Mouse (Mus musculus) 3134 (cell line): ENCODE results near the gene Zdhhc5.

Experiments used
- DNase-seq: peaks from one replicate; pipeline ENCODE4 v3.0.0-alpha.2; 2011; ENCODE audit warnings: low spot score; ENCODE audit not compliant: insufficient read length; ENCODE audit errors: extremely low read depth

Gene Zdhhc5

DNA sequence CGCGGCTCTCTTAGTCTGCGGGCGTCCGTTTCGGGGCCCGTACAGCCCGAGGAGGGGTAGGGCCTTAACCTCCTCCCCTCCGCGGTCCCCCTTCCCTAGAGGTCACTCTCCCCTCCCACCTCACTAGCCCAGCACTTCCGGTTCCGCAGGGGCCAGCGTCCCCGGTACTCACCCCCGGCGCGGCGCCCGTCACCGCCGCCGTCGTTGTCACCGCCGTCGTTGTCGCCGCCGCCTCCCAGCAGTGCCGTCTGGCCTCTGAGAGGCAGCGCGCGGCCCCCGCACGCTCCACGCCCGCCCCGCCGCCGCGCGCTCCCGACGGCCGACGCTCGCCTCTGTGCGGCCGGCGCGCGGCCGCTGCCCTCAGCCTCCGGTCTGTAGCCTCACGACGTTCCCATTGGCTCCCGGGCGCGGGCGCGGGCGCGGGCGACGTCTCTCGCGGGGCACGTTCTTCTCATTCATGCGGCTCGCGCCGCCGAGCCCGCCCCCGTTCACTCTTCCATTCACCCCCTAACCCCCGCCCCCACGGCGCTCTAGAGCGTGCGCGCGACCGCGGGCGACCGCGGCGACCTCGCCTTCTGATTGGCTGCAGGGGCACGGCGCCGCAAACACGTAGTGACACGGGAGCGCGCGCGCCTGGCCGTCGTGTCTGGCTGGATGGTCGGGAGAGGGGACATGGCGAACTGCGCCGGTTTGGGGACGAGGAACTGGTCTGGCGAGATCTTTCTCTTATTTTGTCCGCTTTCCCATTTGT, at the start of gene Zdhhc5:
Gene Zdhhc5 (minus strand): TSS at position 370 of the 751 bp plus-strand sequence.
- peak; percentile 98 for DNase-seq

DNA sequence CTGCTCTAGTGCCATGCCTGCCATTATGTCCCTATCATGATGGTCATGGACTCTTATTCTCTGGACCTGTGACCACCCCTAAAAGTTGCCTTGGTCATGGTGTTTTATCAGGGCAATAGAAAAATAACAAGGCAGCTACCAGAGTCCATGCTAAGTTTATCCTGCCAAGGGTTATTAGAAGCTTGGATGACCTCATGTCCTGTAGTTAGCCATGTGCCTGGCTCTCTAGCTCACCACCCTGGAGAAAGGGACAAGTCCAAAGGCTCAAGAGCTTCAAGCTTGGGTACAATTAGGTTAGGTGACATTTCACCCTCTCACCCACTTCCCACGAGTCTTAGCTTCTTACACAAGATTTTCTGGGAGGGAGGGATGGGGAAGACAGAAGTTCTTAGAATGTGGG, 47.8 kb upstream of the Zdhhc5 start:
- no peak for DNase-seq

DNA sequence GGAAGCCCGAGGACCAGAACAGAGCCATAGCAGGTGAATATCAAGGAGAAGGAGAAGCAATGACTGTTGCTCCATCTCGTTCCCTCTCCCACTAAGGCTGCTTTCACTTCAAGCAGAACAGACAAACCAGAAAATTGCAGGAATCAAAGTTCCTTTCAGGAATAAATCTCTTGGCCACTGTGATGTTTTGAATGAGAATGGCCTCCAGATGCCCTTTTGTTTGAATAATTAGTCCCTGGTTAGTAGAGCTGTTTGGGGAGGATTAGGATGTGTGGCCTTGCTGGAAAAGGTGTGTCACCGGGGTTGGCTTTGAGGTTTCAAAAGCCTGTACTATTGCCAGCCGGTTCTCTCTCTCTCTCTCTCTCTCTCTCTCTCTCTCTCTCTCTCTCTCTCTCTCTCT, 47.3 kb upstream of the Zdhhc5 start:
- no peak for DNase-seq

DNA sequence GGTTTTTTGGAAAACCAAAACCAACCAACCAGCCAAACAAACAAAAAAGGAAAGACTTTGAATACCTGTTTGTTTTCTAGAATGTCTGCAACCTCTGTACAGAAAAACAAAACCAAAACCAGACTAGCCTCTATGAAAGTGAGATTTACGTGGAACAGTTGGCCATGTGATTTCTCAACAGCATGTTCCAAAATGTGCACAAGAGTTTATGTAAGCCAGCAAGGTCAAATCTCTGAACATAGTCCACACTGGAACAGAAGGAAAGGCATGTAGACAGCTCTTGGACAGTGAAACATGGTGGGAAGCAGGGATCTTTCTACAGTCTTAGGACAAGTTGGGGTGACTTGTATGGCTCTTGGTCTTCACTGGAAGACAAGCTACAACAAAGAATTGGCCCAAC, 46.9 kb upstream of the Zdhhc5 start:
- DNase-seq = no peak

DNA sequence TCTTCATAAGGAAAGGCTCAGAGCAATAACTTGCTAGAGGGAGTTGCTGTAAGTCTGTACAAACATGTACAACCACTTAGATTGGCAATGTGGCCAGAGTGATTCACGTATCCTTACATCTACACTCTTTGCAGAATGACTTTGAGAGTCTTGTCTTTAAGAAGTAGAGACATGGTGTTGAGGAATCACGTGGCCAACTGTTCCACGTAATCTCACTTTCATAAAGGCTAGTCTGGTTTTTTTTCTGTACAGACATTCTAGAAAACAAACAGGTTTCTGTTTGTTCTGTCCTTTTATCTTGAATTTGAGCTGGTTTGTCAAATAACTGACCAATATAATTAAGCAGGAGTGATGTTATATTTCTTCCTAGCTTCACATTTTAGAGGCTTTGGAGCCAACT, 46.3 kb upstream of the Zdhhc5 start:
- no peak for DNase-seq

DNA sequence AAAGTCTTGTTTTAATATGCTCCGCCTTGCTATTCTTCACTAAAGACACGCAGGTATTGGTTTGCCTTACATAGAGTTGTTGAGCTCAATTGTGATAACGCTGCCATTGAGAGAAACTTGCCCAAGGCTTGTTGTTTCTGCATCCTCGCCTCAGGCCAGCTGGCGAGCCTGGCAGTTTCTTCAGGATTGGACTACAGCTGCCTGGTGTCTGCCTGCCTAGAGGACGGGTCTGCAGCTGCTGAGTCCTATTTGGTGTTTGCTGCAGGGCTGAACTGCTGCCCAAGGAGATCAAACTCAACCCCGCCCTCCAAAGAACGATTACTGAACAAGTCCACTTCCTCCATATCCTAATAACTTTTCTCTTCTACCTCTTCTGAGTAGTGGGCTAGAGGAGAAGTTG, 45.8 kb upstream of the Zdhhc5 start:
- DNase-seq = no peak

DNA sequence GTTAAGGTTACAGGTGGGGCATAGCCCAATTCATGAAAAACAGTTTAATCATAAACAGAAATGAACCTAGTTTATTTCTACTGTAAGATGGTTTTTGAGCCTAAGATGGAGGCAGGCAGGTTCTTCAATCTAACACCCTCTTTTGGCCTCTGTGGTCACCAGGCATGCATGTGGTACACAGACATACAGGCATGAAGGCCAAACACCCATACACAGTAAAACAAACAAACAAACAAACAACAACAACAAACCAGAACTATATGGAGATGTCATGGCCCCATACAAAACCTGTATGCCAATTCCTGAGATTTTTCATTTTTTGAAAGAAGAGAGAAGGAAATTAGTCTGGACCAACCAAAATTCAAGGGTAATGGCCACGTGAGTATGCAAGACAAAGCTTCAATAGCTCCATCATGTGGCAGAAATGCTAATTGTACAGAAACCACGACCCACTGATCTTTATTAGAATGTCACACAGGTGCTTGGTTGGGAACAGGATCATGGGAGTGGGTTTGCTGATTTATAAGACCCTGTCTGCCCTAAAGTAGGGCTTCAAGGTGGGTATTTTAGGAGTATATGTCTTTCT, 43.7 kb upstream of the Zdhhc5 start:
- no peak for DNase-seq

DNA sequence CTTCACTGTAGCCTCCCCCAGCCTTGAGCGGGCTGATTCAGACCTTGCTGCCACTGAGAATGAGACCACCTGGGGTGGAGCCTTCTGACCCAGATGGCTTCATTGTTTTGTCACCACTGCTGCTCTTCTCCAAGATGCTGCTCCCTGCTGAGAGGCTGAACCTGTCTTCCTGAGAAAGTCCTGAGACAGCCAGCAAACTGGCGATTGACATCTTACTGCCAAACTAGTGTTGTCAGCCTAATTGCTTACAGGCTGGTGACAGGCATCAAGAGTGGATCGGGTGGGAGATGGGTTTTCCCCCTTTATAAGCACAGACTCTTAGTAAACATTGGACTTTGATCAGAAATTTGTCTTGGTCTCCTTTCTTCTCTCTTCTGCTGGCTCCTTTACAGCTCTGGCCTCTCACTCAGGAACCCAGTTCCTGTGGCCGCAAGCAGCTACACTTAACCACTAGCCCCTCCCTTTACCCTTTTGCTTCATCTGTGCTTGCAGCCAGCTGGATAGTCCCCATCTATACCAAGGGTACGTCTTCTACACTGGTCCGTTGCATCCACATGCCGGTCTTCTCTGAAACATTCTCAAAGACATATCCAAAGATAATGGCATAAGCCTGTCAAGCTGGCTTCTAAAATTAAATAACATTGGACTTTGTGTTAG, 42.2 kb upstream of the Zdhhc5 start:
- DNase-seq = no peak

DNA sequence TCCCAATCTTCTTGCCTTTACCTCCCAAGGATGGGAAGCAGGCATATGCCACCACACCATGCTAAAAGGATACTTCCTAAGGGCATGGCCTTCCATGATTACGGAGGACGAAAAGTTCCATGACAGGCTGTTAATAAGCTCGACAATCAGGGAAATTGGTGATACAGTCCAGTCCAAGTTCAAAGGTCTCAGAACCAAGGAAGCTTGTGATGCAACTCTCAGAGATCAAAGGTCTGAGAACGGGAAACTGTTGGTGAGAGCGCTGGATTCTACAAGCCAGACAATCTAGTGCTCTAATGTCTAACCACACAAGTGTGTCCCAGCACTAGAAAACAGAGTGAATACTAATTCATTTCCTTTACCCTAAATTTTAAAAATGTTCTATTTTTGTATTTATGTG, 41.3 kb upstream of the Zdhhc5 start:
- DNase-seq = no peak

DNA sequence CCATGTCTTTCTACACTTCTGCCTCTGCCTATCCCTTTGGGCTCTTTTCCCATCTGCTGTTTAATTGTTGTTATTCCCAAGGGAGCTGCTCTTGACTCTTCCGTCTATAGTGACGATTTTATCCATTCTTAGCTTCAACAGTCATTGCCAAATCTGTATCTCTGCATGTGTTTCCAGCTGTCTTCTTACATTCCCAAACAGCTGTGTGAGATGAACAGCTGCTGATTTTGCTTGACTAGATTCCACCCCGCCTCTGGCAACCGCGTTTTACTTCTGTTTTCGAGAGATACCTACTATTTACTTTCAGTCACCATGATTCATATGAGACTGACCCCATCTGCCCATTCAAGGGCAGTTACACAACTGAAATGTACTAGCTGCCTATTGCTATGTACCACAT, 35.1 kb upstream of the Zdhhc5 start:
- DNase-seq = no peak

DNA sequence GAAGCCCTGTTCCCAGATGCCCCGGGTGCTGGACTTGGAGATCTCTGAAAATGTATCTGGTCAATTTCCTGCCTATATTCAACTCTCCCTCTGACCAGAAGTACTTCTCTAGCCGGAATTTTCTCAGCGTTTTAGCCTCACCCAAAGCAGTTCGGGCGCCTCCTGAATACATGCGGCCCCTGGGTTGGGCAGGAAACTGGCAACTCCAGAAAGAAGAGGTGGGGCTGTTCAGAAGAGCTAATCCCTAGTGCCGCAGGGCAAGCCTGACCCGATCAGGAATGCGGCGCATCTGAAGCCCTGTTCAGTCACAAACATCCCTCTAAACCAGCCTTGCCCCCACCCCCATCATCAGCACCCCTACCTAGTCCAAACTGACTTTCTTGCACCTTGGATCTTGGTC, 29.1 kb upstream of the Zdhhc5 start:
- no peak for DNase-seq

DNA sequence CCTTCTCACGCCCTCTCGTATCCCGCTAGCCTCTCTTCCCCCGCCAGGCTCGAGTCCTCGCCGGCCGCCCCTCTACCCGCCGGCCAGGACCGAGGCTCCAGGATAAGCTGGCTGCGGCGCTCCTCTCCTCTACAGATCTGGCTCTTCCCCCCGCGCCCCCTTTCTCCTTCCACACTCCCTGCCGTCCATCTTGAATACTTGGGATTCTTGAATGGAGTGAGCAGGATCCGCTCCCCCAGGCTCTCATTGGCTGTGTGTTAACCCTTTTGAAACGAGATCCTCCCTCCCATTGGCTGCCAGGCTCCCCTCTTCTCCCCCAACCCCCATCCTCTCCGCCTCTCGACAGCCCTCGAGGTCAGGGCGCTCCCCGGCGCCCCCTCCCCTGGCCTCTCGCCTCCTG, 28.6 kb upstream of the Zdhhc5 start, which contains the start of gene Gm19426:
Gene Gm19426 (minus strand): TSS at position 95 of the 400 bp plus-strand sequence.
- DNase-seq = peak; percentile 85

DNA sequence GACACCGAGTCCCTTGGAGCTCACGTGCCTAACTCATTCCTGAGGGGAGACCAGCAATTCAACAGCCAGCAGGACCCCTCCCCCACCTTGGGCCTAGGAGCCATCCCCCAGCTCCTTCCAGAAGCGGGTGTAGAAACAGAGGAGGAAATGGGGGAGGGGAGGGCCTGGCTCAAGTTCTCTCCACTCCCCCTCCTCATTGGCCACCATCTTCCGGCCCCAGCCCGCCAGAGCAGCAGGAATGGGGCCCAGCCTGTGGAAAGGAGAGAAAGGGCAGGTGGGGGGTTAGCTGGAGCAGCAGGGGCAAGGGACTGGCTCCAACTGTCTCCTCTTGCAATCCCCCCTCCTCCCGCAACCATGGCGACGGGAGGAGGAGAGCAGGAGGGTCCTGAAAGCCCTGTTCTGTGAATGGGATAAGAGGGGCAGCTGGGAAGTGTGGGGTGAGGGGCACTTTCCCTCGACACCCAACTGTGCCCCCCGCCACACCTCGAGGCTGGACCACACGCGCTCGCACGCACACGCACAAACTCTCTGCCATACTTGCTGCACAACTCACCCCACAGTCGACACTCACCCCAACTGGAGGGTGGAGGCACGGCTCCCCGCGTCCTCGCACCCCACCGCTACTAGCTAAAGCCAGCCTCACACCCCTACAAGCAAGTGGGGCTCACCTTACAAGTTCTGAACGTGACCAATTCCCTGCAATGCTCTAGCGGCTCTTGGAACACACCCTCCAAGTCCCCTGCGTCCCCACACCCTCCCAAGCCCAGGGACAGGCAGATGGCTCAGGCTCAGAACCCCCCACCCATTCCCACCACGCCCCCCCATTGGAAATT, 27.7 kb upstream of the Zdhhc5 start:
- DNase-seq = peak; percentile 65

DNA sequence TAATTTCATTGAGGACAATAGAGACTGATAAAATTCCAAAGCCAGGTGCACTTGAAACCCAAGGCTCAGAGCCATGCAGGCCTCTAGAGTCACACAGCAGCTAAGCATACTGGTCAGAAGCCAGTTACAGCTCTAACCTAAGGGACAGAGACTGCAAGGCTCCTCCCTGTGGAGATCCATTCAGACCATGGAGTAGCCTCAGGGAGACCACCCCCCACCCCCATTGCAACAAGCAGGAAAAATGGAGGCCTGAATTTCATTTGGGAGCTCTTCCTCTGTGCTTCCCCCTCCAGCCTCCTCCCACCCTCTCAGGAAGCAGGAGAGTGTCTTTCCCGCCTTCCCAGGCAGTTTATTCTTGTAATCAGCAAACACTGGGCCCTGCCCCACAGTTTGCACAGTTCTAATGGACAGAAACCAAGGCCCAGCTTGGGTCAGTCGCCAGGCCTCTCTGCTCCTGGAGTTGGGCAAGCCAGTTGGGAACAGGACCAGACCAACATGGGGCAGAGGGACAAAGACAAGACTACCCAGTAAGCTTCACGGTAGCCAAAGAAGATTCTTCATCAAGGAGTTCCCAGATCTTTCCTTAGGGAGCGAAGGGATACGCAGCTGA, 27.0 kb upstream of the Zdhhc5 start:
- no peak for DNase-seq

DNA sequence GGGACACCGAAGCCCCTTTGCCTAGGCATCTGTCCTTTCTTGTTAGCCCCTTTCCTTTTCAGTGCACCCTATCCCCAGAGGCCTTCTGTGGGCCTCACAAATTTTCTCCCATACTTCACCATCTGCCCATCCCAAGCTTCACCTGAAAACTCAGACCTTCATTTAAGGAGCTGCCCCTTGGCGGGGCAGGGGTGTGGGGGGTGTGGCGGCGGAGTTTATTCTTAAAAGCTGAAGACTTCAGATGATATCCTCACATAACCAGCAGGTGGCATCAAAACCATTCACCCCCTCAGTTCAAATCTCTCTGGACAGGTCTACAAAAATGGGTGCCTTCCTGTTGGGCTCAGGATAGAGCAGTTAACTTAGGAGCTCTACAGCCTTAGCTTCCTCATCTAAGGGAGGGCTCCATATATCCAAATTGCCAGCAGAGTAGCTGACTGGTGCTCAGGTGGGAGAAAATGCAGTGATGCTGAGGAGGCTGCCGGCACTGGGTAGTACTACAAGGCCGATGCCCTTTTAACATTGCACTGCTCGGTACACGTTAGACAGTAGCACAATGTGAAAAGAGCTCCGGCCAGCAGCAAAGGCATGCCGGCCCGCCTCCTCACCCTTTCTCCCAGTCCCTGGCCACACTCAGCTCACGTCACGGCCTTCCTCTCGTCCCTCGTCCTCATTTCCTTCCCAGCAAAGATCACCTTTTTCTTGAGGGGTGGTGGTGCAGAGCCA, 25.8 kb upstream of the Zdhhc5 start:
- no peak for DNase-seq

DNA sequence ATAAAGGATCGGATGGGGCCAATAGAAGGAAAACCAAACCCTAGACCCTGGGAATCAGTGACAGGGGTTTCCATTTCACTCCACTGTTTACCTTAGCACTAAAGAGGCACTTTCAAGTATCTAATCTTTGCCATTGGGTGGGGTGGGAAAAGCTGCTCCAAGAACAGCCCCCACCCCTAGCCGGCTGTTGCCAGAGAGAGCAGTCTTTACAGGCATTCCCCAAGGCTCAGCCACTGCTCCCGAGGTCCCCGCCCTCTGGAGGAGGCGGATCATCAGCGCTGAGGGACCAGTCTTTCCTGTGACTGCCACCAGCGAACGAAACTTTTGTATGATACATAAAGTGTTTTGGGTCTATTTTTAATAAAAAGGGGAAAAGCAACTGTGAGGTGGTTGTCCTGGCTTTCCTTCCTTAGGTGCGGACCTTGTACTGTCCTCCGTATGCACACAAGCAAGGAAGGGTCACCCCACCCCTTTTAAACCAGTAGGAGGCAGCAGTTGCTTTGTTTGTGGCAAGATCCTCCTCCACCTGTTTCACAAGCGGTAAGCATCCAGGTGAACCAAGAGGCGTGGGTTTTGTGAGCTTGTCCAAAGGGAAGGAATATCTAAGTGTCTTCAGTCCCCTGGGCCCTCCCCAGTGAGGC, 23.4 kb upstream of the Zdhhc5 start:
- no peak for DNase-seq

DNA sequence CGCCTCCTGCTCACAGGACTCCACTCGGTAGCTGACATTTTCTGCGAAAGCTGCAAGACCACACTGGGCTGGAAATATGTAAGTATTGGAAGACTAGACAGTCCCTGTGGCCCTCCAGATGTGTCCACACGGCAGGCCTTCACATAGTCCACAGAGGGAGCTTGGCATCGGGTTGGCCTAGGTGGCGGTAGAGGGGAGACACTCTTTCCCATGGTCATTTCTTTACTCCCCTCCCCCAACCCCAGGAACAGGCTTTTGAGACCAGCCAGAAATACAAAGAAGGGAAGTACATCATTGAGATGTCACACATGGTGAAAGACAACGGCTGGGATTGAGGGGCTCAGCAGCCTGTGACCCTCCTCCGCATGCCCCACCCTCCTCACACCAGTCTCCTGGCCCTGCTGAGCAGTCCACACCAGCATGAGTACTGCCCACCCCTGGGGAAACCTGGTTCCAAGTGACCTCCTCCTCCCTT, 22.5 kb upstream of the Zdhhc5 start:
- no peak for DNase-seq

DNA sequence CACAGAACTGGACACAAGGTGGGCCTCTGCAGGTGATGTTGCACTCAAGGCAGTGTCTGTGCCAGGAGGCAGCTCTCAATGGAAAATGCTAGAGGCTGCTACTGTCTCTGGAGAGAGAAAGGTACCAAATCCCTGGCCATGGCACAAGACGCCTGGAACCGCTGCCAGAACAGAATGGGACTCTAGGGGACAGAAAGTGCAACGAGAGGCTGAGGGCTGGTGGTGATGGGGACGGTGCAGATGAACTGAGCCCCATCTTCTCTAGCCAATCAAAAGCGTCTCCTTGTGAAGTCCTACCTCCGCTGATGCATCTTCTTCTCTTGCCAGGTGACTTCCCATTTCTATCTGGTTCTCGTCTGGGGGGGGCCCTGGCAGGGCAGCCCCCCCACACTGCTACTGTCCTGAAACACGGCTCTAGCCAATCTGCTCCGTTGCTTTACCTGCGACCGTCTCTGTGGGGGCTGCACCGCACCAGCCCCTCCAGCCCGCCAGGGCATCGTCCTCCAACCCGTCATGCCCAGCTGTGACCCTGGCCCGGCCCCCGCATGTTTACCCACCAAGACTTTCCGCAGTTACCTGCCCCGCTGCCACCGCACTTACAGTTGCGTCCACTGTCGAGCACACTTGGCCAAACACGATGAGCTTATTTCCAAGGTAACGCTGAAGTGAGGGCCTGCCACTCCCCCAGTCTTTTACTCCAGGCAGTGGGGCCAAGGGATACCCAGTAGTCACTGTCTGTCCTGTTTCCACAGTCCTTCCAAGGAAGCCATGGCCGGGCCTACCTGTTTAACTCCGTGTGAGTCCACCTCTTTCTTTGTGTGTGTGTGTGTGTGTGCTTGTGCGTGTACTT, 21.6 kb upstream of the Zdhhc5 start:
- no peak for DNase-seq
